ENCODE assay signal across 8 mouse cellular contexts in the genomic region with DNA sequence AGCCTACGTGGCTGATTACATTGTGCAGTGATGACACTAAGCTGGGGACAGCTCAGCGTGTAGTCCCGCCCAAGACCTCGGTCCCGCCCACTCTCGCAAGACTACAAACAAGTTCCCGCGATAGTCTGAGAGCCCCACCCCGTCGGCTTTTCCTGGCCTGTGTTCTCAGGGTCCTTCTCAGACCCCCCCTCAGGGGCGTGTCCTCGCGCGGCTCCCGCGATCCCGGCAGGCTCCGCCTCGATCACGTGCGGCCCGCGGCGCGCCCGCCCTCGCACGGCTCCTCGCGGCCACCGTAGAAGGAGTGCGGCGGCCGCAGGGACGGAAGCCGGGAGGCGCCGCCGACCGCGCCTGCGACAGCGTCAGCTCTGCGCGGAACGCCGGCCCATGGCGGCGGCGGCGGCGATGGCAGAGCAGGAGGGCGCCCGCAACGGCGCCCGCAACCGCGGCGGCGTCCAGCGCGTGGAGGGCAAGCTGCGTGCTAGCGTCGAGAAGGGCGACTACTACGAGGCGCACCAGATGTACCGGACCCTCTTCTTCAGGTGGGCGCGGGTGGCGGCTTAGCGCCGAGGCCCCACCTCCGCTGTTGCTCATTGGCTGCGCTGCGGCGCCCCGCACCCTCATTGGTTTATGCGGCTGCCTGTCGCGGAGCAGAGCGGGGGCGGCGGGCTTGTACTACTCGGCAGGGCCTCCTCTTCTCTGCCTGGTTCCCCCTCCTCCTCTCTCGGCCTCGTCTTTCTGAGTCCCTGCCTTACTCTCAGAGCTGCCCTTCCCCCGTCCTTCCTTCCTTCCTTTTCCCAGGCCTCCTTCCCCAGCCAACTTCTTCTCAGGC. TPM values are rescaled to one million over a fixed set of nuclear protein-coding genes. Genes with fewer than 3 reads are reported as not detected.
DNase-seq lines count a peak whose midpoint lies in the region; ATAC-seq and TF ChIP-seq lines count a peak whose summit lies in the region.

A gene (plus strand): TSS at position 244 of the 829 bp plus-strand sequence.

- ATAC-seq in forebrain, postnatal 0 days = peak; percentile 96
- peak; percentile 93 for ATAC-seq in lung, embryonic 15.5 days (ENCODE audit: borderline replicate concordance, extremely low read depth, low FRiP score, low TSS enrichment)

- H3K79me2 ChIP-seq in MEL (ENCODE audit: control insufficient read depth, insufficient read depth, low read length, poor library complexity) = peaks cover 41% of the 10 kb centered on the region

- peaks cover 2 to 12% of the 10 kb centered on the region in 2 experiments; a peak in 3 of 4 replicates for H3K36me3 ChIP-seq in MEL (ENCODE audit: control insufficient read depth in 1 of 2, insufficient read depth in 2 of 2, low read length in 2 of 2)
- peaks cover 37% of the 10 kb centered on the region for H3K36me3 ChIP-seq in forebrain, postnatal 0 days (ENCODE audit: insufficient read depth)
- H3K36me3 ChIP-seq in lung, embryonic 15.5 days = peaks cover 38% of the 10 kb centered on the region

- peak; percentile 99 for DNase-seq in MEL (ENCODE audit: low read depth, low spot score)
- peak; percentile 97 to 98 for DNase-seq in cerebellum, adult 2 months
- peak; percentile 100 for DNase-seq in forebrain, postnatal 0 days
- DNase-seq in heart, postnatal 4 days = peak; percentile 100
- peak; percentile 98 to 99 for DNase-seq in layer of hippocampus, adult 8-10 months (ENCODE audit: low spot score in 2 of 2)
- peak; percentile 99 for DNase-seq in ovary, adult 18-20 months (ENCODE audit: low spot score)
- DNase-seq in thymus, postnatal 0 days (ENCODE audit: low spot score) = peak; percentile 100

- H3K27me3 ChIP-seq in MEL (ENCODE audit: control insufficient read depth in 1 of 2, insufficient read depth in 2 of 2, low read length in 2 of 2) = no peaks in the 10 kb centered on the region
- H3K27me3 ChIP-seq in cerebellum, adult 2 months (ENCODE audit: control insufficient read depth, insufficient read depth, low read length) = no peaks in the 10 kb centered on the region
- H3K27me3 ChIP-seq in forebrain, postnatal 0 days (ENCODE audit: insufficient read depth, low read length) = no peaks in the 10 kb centered on the region
- no peaks in the 10 kb centered on the region for H3K27me3 ChIP-seq in lung, embryonic 15.5 days

- H3K9ac ChIP-seq in MEL (ENCODE audit: control insufficient read depth, low read depth, low read length, poor library complexity, severe bottlenecking) = peak within 1 kb of the TSS; percentile 92
- H3K9ac ChIP-seq in forebrain, postnatal 0 days = peak within 1 kb of the TSS; percentile 74
- peak within 1 kb of the TSS; percentile 85 for H3K9ac ChIP-seq in lung, embryonic 15.5 days

- H3K9me3 ChIP-seq in MEL (replicated peaks; ENCODE audit: insufficient read depth, low read length) = no peaks in the 10 kb centered on the region
- H3K9me3 ChIP-seq in forebrain, postnatal 0 days (ENCODE audit: low read length) = no peaks in the 10 kb centered on the region
- no peaks in the 10 kb centered on the region for H3K9me3 ChIP-seq in lung, embryonic 15.5 days

- peak within 1 kb of the TSS; percentile 77 for H3K27ac ChIP-seq in MEL (ENCODE audit: control insufficient read depth, low read depth, low read length)
- H3K27ac ChIP-seq in cerebellum, adult 2 months (ENCODE audit: insufficient read depth, low read length) = peak within 1 kb of the TSS; percentile 92
- H3K27ac ChIP-seq in forebrain, postnatal 0 days (ENCODE audit: low read depth, low read length) = peak within 1 kb of the TSS; percentile 89
- H3K27ac ChIP-seq in lung, embryonic 15.5 days = peak within 1 kb of the TSS; percentile 94

- peak within 1 kb of the TSS; percentile 94 for H3K4me2 ChIP-seq in forebrain, postnatal 0 days (ENCODE audit: low read depth)
- H3K4me2 ChIP-seq in lung, embryonic 15.5 days = peak within 1 kb of the TSS; percentile 73

- 0 out of 4 replicates have a peak, but pooled peaks of 1 of the 2 experiments have one; percentile 39 for TF ChIP-seq EP300 in MEL (IDR thresholded peaks at IDR 0.05; ENCODE audit: low read depth in 1 of 2, low read length in 2 of 2)

- peak; percentile 80 to 83 for TF ChIP-seq POLR2A in MEL (IDR thresholded peaks at IDR 0.05; ENCODE audit: control insufficient read depth in 1 of 2, insufficient read depth in 1 of 2, low read depth in 1 of 2, low read length in 2 of 2, poor library complexity in 1 of 2)
- TF ChIP-seq POLR2A in cerebellum, adult 2 months (IDR thresholded peaks at IDR 0.05; ENCODE audit: borderline replicate concordance, insufficient read depth, low read length) = peak; percentile 80; the same call in 1 of the 2 replicates

- H3K4me1 ChIP-seq in MEL (ENCODE audit: control insufficient read depth in 1 of 2, insufficient read depth in 2 of 2, low read length in 2 of 2) = peaks cover 0 to 21% of the 10 kb centered on the region in 2 experiments; a peak in 3 of 4 replicates
- peaks cover 19% of the 10 kb centered on the region for H3K4me1 ChIP-seq in cerebellum, adult 2 months (ENCODE audit: control insufficient read depth, insufficient read depth, low read length)
- peaks cover 8% of the 10 kb centered on the region for H3K4me1 ChIP-seq in forebrain, postnatal 0 days (ENCODE audit: insufficient read depth)
- peaks cover 46% of the 10 kb centered on the region for H3K4me1 ChIP-seq in lung, embryonic 15.5 days

- no peak for TF ChIP-seq CTCF in MEL (IDR thresholded peaks at IDR 0.05 in 2 of 3, conservative IDR thresholded peaks at IDR 0.05 in 1 of 3; ENCODE audit: control insufficient read depth in 1 of 3, insufficient read depth in 1 of 3, low read depth in 2 of 3, low read length in 3 of 3, poor library complexity in 1 of 3, severe bottlenecking in 1 of 3)
- TF ChIP-seq CTCF in cerebellum, adult 2 months (IDR thresholded peaks at IDR 0.05; ENCODE audit: borderline replicate concordance, insufficient read depth, low read depth, low read length) = no peak
- no peak for TF ChIP-seq CTCF in forebrain, postnatal 0 days (IDR thresholded peaks at IDR 0.05; ENCODE audit: low read depth)

- TF ChIP-seq RAD21 in MEL (IDR thresholded peaks at IDR 0.05; ENCODE audit: low read depth, low read length) = no peak

- peak within 1 kb of the TSS; percentile 66 to 71 for H3K4me3 ChIP-seq in MEL (ENCODE audit: control insufficient read depth in 1 of 2, insufficient read depth in 1 of 2, low read depth in 2 of 2, low read length in 2 of 2)
- peak within 1 kb of the TSS; percentile 99 for H3K4me3 ChIP-seq in cerebellum, adult 2 months (replicated peaks; ENCODE audit: insufficient read depth, low read depth, low read length)
- H3K4me3 ChIP-seq in forebrain, postnatal 0 days (ENCODE audit: low read depth, low read length) = peak within 1 kb of the TSS; percentile 74
- H3K4me3 ChIP-seq in lung, embryonic 15.5 days = peak within 1 kb of the TSS; percentile 92

- 1% methylated on average over 83 of the region's 90 CpGs for WGBS in cerebellum, adult 2 months
- WGBS in forebrain, postnatal 0 days = under 1% methylated on average over 84 of the region's 90 CpGs
- under 1% methylated on average over 88 of the region's 90 CpGs for WGBS in lung, embryonic 15.5 days

TF ChIP-seq in MEL, 35 proteins besides CTCF, POLR2A, EP300 and RAD21 (continues in another document):
- TF ChIP-seq MYB (IDR thresholded peaks at IDR 0.05; ENCODE audit: low read depth, low read length) = no peak
- peak in 1 of 2 experiments; percentile 73; a peak in 2 of 4 replicates for TF ChIP-seq USF2 (IDR thresholded peaks at IDR 0.05; ENCODE audit: borderline replicate concordance in 1 of 2, insufficient read depth in 1 of 2, low read depth in 1 of 2, low read length in 2 of 2)
- peak; percentile 98 for TF ChIP-seq USF1 (IDR thresholded peaks at IDR 0.05; ENCODE audit: low read depth, low read length)
- peak; percentile 84 for TF ChIP-seq HCFC1 (IDR thresholded peaks at IDR 0.05; ENCODE audit: low read depth, low read length)
- no peak for TF ChIP-seq ZNF384 (IDR thresholded peaks at IDR 0.05; ENCODE audit: low read depth, low read length)
- TF ChIP-seq ZKSCAN1 (IDR thresholded peaks at IDR 0.05; ENCODE audit: low read depth, low read length) = no peak
- peak; percentile 56 for TF ChIP-seq ETS1 (IDR thresholded peaks at IDR 0.05; ENCODE audit: low read depth, low read length)
- peak; percentile 78; the same call in 1 of the 2 replicates for TF ChIP-seq SIN3A (IDR thresholded peaks at IDR 0.05; ENCODE audit: low read length)
- no peak for TF ChIP-seq ZC3H11A (IDR thresholded peaks at IDR 0.05; ENCODE audit: low read depth, low read length)
- TF ChIP-seq TCF12 (IDR thresholded peaks at IDR 0.05; ENCODE audit: low read depth, low read length) = no peak; the same call in none of the 2 replicates
- TF ChIP-seq KAT2A (conservative IDR thresholded peaks at IDR 0.05; ENCODE audit: low read depth, low read length) = no peak; the same call in 1 of the 2 replicates
- peak; percentile 100 for TF ChIP-seq BHLHE40 (IDR thresholded peaks at IDR 0.05; ENCODE audit: borderline replicate concordance, low read depth, low read length)
- TF ChIP-seq MAX (IDR thresholded peaks at IDR 0.05; ENCODE audit: low read length) = peak; percentile 96
- TF ChIP-seq SMC3 (IDR thresholded peaks at IDR 0.05; ENCODE audit: low read depth, low read length) = no peak
- TF ChIP-seq E2F4 (IDR thresholded peaks at IDR 0.05; ENCODE audit: borderline replicate concordance, low read depth, low read length) = peak; percentile 67; the same call in 1 of the 2 replicates
- no peak for TF ChIP-seq TAL1 (IDR thresholded peaks at IDR 0.05; ENCODE audit: low read length)
- TF ChIP-seq POLR2AphosphoS5 (IDR thresholded peaks at IDR 0.05; ENCODE audit: borderline replicate concordance, low read depth, low read length) = no peak
- TF ChIP-seq NRF1 (IDR thresholded peaks at IDR 0.05; ENCODE audit: insufficient read depth, low read depth, low read length, poor library complexity, severe bottlenecking) = 0 out of 2 replicates have a peak, but pooled peaks have one; percentile 36
- no peak for TF ChIP-seq GABPA (IDR thresholded peaks at IDR 0.05; ENCODE audit: low read depth, low read length)
- peak; percentile 86 for TF ChIP-seq MYC (IDR thresholded peaks at IDR 0.05; ENCODE audit: low read depth, low read length)

RNA-seq across cellular contexts. Expression of the gene that starts here (rescaled TPM):
- total RNA-seq in MEL (2012; rRNA removed) = 108 and 117 TPM in 2 replicates
- 100 to 1,000 TPM in 1 of 2 experiments, not detected in 1; 180 TPM for polyA plus RNA-seq in MEL (2012; ENCODE audit: insufficient read depth in 1 of 2, insufficient read length in 2 of 2, low read depth in 1 of 2, low replicate concordance in 2 of 2, missing spikeins in 1 of 2)
- polyA plus RNA-seq in cerebellum, adult 2 months (2012; rRNA removed) = 106 and 114 TPM in 2 replicates
- total RNA-seq in forebrain, postnatal 0 days (2014; rRNA removed) = 46.2 and 48.8 TPM in 2 replicates
- polyA plus RNA-seq in forebrain, postnatal 0 days (2015; fragmentation: Nextera tagmentation; extraction: Ambion mirVana) = 139 and 156 TPM in 2 replicates
- total RNA-seq in heart, postnatal 4 days (2021) = 10 to 100 TPM; 76.4 to 80.4 TPM
- 10 to 100 TPM; 47.8 to 56.9 (median 50.8) TPM for total RNA-seq in layer of hippocampus, adult 8-10 months (2022)
- polyA plus RNA-seq in lung, embryonic 15.5 days (2015; fragmentation: Nextera tagmentation; extraction: Ambion mirVana) = 186 TPM in 2 replicates
- 184 and 200 TPM in 2 replicates for polyA plus RNA-seq in thymus, postnatal 0 days (2015; fragmentation: Nextera tagmentation; extraction: Ambion mirVana)

Comparison
In these comparisons a context has a peak if more than half of its experiments do, and no peak if none do; other contexts are left out.
1. Peak in every context shown above with its lines: DNase-seq, ATAC-seq, H3K4me3 ChIP-seq and H3K27ac ChIP-seq.